Mouse (Mus musculus): ENCODE measurements around the gene Rac2.

Rac2 gene

GRCm38 (mm10) chr15:78588049-78588448, 15.5 kb upstream of the Rac2 start:
- DNase-seq (ENCODE audit: low spot score): no peak

GRCm38 (mm10) chr15:78587050-78587994, 14.7 kb upstream of the Rac2 start:
- peak; percentile 68 for DNase-seq (ENCODE audit: low spot score)

- DNase-seq (ENCODE audit: low spot score): no peak
These were observed 12.8 kb upstream of the Rac2 start for GRCm38 (mm10) chr15:78585404-78585803.

- no peak for DNase-seq (ENCODE audit: low spot score)
These were observed 10.8 kb upstream of the Rac2 start for GRCm38 (mm10) chr15:78583352-78583751.

- no peak for DNase-seq (ENCODE audit: low spot score)
These were observed 3.8 kb upstream of the Rac2 start for GRCm38 (mm10) chr15:78576284-78576810.

- DNase-seq (ENCODE audit: low spot score): no peak
These were observed 348 bp downstream of the Rac2 start for GRCm38 (mm10) chr15:78572270-78572600.

GRCm38 (mm10) chr15:78571554-78572269, 871 bp downstream of the Rac2 start:
- DNase-seq (ENCODE audit: low spot score): no peak

GRCm38 (mm10) chr15:78570170-78570569, 2.4 kb downstream of the Rac2 start:
- DNase-seq (ENCODE audit: low spot score): no peak

- no peak for DNase-seq (ENCODE audit: low spot score)
These were observed 4.9 kb downstream of the Rac2 start for GRCm38 (mm10) chr15:78567608-78568120.

- DNase-seq (ENCODE audit: low spot score): no peak
These were observed 7.7 kb downstream of the Rac2 start for GRCm38 (mm10) chr15:78564764-78565435.

GRCm38 (mm10) chr15:78563937-78564336, 8.6 kb downstream of the Rac2 start:
- DNase-seq (ENCODE audit: low spot score): no peak

- DNase-seq (ENCODE audit: low spot score): no peak
These were observed 9.2 kb downstream of the Rac2 start for GRCm38 (mm10) chr15:78563344-78563743.

- no peak for DNase-seq (ENCODE audit: low spot score)
These were observed 13.2 kb downstream of the Rac2 start for GRCm38 (mm10) chr15:78559141-78559979.

GRCm38 (mm10) chr15:78557693-78558535, 14.7 kb downstream of the Rac2 start:
- DNase-seq (ENCODE audit: low spot score): no peak

GRCm38 (mm10) chr15:78554545-78555313, 17.9 kb downstream of the Rac2 start:
- DNase-seq (ENCODE audit: low spot score): peak; percentile 44

- no peak for DNase-seq (ENCODE audit: low spot score)
These were observed 23.3 kb downstream of the Rac2 start for GRCm38 (mm10) chr15:78549189-78549734.

- no peak for DNase-seq (ENCODE audit: low spot score)
These were observed 23.9 kb downstream of the Rac2 start for GRCm38 (mm10) chr15:78548711-78549110.

GRCm38 (mm10) chr15:78548336-78548665, 24.3 kb downstream of the Rac2 start:
- DNase-seq (ENCODE audit: low spot score): no peak
